Mouse (Mus musculus): ENCODE data around the gene Slc25a13. TPM values are rescaled to one million over a fixed set of nuclear protein-coding genes. Genes with fewer than 3 reads are reported as not detected.
A peak's percentile ranks its signal among the peaks of the same experiment; 100 is the strongest.

The Slc25a13 gene
- polyA plus RNA-seq, 1 experiment from 2014 or later = 25.7 TPM

DNA sequence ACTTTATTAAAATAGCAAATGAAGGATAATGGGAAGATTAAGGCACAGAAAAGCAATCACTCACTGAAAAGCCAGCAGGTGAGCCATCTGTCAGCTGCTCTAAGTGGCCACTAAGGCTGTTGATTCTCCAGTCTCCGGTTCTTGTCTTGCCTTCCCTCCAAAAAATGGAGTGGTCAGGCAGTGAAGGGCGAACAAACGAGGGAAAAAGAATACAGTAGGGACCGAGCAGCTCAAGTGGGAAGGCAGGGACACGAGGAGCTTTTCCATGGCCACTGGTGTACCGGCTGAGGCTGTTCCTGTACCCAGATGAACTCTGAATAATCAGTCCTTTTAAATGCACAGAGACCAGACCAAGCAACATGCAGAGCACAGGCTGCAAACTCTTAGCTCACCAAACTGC is 54.8 kb downstream of the Slc25a13 start:
- Histone ChIP-seq H3K27me3 (no peaks in the 10 kb centered on the region), H3K36me3 (no peaks in the 10 kb centered on the region), H3K27ac (no peak overlapping the region), H3K9me3 (no peaks in the 10 kb centered on the region), H3K9ac (no peak overlapping the region), H3K4me3 (no peak overlapping the region), H3K4me2 (replicated peaks) (no peak overlapping the region), H3K4me1 (peaks cover 26% of the 10 kb centered on the region)
- no peak for ATAC-seq (ENCODE audit: low FRiP score, low read depth)
- WGBS = 70% methylated on average over 6 of the region's 6 CpGs

GRCm38 (mm10) chr6:6160645-6161426 is 56.1 kb downstream of the Slc25a13 start:
- peak; percentile 22; the same call in 1 of the 2 replicates for ATAC-seq (ENCODE audit: low FRiP score, low read depth)
- Histone ChIP-seq H3K36me3 (no peaks in the 10 kb centered on the region), H3K27ac (no peak overlapping the region), H3K27me3 (no peaks in the 10 kb centered on the region), H3K4me2 (replicated peaks) (no peak overlapping the region), H3K4me1 (peaks cover 32% of the 10 kb centered on the region), H3K4me3 (no peak overlapping the region), H3K9ac (no peak overlapping the region), H3K9me3 (no peaks in the 10 kb centered on the region)
- 63% methylated on average over 7 of the region's 7 CpGs for WGBS

GRCm38 (mm10) chr6:6159221-6159859 is 57.6 kb downstream of the Slc25a13 start:
- H3K27me3 ChIP-seq = no peaks in the 10 kb centered on the region
- no peaks in the 10 kb centered on the region for H3K36me3 ChIP-seq
- H3K4me3 ChIP-seq = no peak overlapping the region
- H3K27ac ChIP-seq = 0 out of 2 replicates have a peak overlapping the region, but pooled peaks have one; percentile 22
- H3K9me3 ChIP-seq = no peaks in the 10 kb centered on the region
- H3K4me1 ChIP-seq = peaks cover 28% of the 10 kb centered on the region
- peak; percentile 55; the same call in 1 of the 2 replicates for ATAC-seq (ENCODE audit: low FRiP score, low read depth)
- H3K9ac ChIP-seq = no peak overlapping the region
- 23% methylated on average over 7 of the region's 7 CpGs for WGBS
- H3K4me2 ChIP-seq (replicated peaks) = no peak overlapping the region; the same call in 1 of the 2 replicates

DNA sequence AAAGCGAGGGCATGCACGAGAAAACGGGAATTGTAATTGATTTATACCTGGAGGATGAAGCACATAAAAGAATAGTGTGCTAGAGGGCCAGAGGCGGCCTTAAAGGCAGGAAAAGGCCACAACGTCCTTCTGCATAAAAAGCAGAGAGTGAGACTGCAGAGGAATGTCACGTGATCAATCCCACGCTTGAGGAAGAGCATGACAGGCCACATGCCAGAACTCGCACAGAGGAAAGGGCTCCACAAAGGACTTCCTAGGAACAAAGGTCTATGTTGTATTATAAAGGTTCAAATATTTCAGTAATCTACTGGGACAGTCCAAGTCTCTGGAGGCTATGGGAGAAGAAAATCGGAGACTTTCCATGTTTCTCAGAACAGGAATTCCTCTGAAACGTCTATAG is 63.5 kb downstream of the Slc25a13 start:
- no peak overlapping the region for H3K4me3 ChIP-seq
- H3K4me1 ChIP-seq = peaks cover 12% of the 10 kb centered on the region
- peaks cover 26% of the 10 kb centered on the region for H3K36me3 ChIP-seq
- no peak overlapping the region for H3K4me2 ChIP-seq (replicated peaks)
- no peak for ATAC-seq (ENCODE audit: low FRiP score, low read depth)
- no peak overlapping the region for H3K27ac ChIP-seq
- H3K9me3 ChIP-seq = no peaks in the 10 kb centered on the region
- no peak overlapping the region for H3K9ac ChIP-seq
- 64% methylated on average over 10 of the region's 10 CpGs for WGBS
- no peaks in the 10 kb centered on the region for H3K27me3 ChIP-seq

DNA sequence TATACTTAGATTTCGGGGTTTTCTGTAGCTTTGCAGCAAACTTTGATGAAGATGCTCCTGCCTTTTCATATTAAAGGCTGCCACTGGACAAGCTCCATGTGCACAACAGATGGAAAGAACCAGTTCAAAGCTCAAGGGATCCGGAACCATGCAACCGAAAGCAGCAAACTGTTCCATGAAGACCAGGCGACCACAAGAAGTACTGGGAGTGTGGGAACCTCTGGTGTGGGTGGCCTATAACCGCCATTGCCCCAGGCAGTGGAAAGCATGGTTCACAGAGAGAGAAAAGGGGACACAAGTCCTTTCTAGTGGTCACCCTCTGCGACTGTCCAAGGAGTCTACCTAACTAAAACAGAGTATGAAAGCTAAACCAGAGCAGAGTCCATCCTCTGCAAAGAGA is 66.2 kb downstream of the Slc25a13 start:
- Histone ChIP-seq H3K9ac (no peak overlapping the region), H3K4me1 (peaks cover 6% of the 10 kb centered on the region), H3K36me3 (peaks cover 38% of the 10 kb centered on the region), H3K27me3 (no peaks in the 10 kb centered on the region), H3K27ac (no peak overlapping the region), H3K9me3 (no peaks in the 10 kb centered on the region), H3K4me3 (no peak overlapping the region), H3K4me2 (replicated peaks) (no peak overlapping the region)
- WGBS = 91% methylated on average over 6 of the region's 6 CpGs
- ATAC-seq (ENCODE audit: low FRiP score, low read depth) = no peak

DNA sequence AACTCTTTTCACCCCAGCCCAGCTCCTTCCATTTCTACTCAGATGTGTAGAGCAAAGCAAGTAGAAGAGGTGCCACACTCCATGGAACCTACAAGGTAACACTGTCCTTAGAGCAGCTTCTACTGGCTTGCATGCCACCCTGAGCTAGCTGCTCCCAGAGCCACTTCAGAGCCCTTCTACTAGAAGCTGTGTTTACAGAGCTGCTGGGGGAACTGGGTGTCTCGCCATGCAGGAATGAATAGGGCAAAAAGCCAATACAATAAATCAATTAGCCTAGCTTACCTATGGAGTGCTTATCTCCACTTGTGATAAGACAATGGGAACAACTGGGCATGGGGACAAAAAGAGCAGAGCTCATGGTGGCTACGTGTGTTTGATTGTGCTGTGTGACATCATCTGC is 67.2 kb downstream of the Slc25a13 start:
- no peak overlapping the region for H3K4me3 ChIP-seq
- peaks cover 6% of the 10 kb centered on the region for H3K4me1 ChIP-seq
- ATAC-seq (ENCODE audit: low FRiP score, low read depth) = no peak
- no peaks in the 10 kb centered on the region for H3K27me3 ChIP-seq
- no peaks in the 10 kb centered on the region for H3K9me3 ChIP-seq
- no peak overlapping the region for H3K4me2 ChIP-seq (replicated peaks)
- H3K27ac ChIP-seq = no peak overlapping the region
- no peak overlapping the region for H3K9ac ChIP-seq
- WGBS = 70% methylated on average over 2 of the region's 2 CpGs
- H3K36me3 ChIP-seq = peaks cover 38% of the 10 kb centered on the region

GRCm38 (mm10) chr6:6149329-6149728 is 67.6 kb downstream of the Slc25a13 start:
- Histone ChIP-seq H3K36me3 (peaks cover 38% of the 10 kb centered on the region), H3K27ac (no peak overlapping the region), H3K27me3 (no peaks in the 10 kb centered on the region), H3K4me1 (peaks cover 6% of the 10 kb centered on the region), H3K4me2 (replicated peaks) (no peak overlapping the region), H3K9ac (no peak overlapping the region), H3K4me3 (no peak overlapping the region), H3K9me3 (no peaks in the 10 kb centered on the region)
- no peak for ATAC-seq (ENCODE audit: low FRiP score, low read depth)
- 86% methylated on average over 3 of the region's 3 CpGs for WGBS

DNA sequence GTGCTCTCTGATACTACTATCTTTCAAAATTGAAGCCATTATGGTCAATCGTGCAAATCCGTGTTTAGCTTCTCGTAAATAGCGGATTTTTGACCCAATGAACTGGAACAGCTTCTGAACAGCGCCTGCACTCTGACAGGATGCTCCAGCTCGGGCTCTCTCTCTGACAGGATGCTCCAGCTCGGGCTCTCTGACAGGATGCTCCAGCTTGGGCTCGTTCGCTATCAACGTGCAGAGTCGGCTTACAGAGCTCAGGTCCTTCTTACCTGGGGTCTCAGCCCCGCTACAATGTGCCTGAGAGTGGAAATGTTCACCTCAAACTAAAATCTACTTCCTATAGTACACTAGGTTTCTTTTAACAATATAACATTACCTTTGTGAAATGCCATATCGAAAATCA is 71.6 kb downstream of the Slc25a13 start:
- ATAC-seq (ENCODE audit: low FRiP score, low read depth) = no peak
- peaks cover 11% of the 10 kb centered on the region for H3K4me1 ChIP-seq
- H3K36me3 ChIP-seq = peaks cover 25% of the 10 kb centered on the region
- no peaks in the 10 kb centered on the region for H3K27me3 ChIP-seq
- no peak overlapping the region for H3K27ac ChIP-seq
- H3K4me2 ChIP-seq (replicated peaks) = no peak overlapping the region
- H3K9ac ChIP-seq = no peak overlapping the region
- no peak overlapping the region for H3K4me3 ChIP-seq
- H3K9me3 ChIP-seq = no peaks in the 10 kb centered on the region
- 80% methylated on average over 13 of the region's 13 CpGs for WGBS

GRCm38 (mm10) chr6:6143525-6143924 is 73.4 kb downstream of the Slc25a13 start:
- WGBS = 25% methylated on average over 7 of the region's 7 CpGs
- Histone ChIP-seq H3K36me3 (peaks cover 24% of the 10 kb centered on the region), H3K9me3 (no peaks in the 10 kb centered on the region), H3K27me3 (no peaks in the 10 kb centered on the region), H3K4me3 (no peak overlapping the region), H3K4me2 (replicated peaks) (no peak overlapping the region), H3K4me1 (peaks cover 11% of the 10 kb centered on the region), H3K9ac (no peak overlapping the region), H3K27ac (no peak overlapping the region)
- ATAC-seq (ENCODE audit: low FRiP score, low read depth) = no peak

DNA sequence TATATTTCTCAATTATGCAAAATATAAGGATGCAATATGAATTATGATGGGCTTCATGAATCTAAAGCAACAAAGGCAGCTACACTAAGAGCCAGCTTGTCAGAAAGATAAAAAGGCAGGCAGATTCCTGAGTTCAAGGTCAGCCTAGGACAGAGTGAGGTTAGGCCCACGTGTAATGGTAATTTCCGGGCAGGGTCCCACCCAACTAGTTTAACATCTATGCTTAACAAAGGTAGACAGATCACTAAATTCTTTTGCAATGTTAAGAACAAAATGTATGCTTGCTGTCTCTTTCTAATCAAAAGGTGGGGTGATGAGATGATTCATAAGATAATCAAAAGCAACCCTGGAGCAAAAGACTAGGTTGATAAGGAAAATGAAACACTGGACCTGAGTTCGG is 76.6 kb downstream of the Slc25a13 start:
- Histone ChIP-seq H3K4me3 (no peak overlapping the region), H3K9ac (no peak overlapping the region), H3K36me3 (peaks cover 12% of the 10 kb centered on the region), H3K4me2 (replicated peaks) (no peak overlapping the region), H3K9me3 (0 out of 2 replicates have a peak, but pooled peaks cover 5% of the 10 kb centered on the region), H3K4me1 (peaks cover 11% of the 10 kb centered on the region), H3K27ac (no peak overlapping the region), H3K27me3 (no peaks in the 10 kb centered on the region)
- WGBS = 92% methylated on average over 3 of the region's 3 CpGs
- ATAC-seq (ENCODE audit: low FRiP score, low read depth) = no peak

GRCm38 (mm10) chr6:6139061-6139460 is 77.9 kb downstream of the Slc25a13 start:
- peaks cover 12% of the 10 kb centered on the region for H3K36me3 ChIP-seq
- H3K27ac ChIP-seq = no peak overlapping the region
- H3K4me1 ChIP-seq = peaks cover 10% of the 10 kb centered on the region
- no peak overlapping the region for H3K4me3 ChIP-seq
- no peak overlapping the region for H3K4me2 ChIP-seq (replicated peaks)
- H3K27me3 ChIP-seq = no peaks in the 10 kb centered on the region
- H3K9ac ChIP-seq = no peak overlapping the region
- WGBS = 77% methylated on average over 5 of the region's 5 CpGs
- H3K9me3 ChIP-seq = 0 out of 2 replicates have a peak, but pooled peaks cover 5% of the 10 kb centered on the region
- no peak for ATAC-seq (ENCODE audit: low FRiP score, low read depth)

- H3K36me3 ChIP-seq = peaks cover 12% of the 10 kb centered on the region
- H3K4me2 ChIP-seq (replicated peaks) = no peak overlapping the region
- 92% methylated on average over 3 of the region's 3 CpGs for WGBS
- 0 out of 2 replicates have a peak, but pooled peaks cover 5% of the 10 kb centered on the region for H3K9me3 ChIP-seq
- no peak overlapping the region for H3K4me3 ChIP-seq
- no peak overlapping the region for H3K9ac ChIP-seq
- H3K27me3 ChIP-seq = no peaks in the 10 kb centered on the region
- ATAC-seq (ENCODE audit: low FRiP score, low read depth) = no peak
- no peak overlapping the region for H3K27ac ChIP-seq
- H3K4me1 ChIP-seq = no peaks in the 10 kb centered on the region
Measured at GRCm38 (mm10) chr6:6136812-6137211, 80.2 kb downstream of the Slc25a13 start.
